Mouse (Mus musculus): ENCODE results near the gene Cdh19.

DNA sequence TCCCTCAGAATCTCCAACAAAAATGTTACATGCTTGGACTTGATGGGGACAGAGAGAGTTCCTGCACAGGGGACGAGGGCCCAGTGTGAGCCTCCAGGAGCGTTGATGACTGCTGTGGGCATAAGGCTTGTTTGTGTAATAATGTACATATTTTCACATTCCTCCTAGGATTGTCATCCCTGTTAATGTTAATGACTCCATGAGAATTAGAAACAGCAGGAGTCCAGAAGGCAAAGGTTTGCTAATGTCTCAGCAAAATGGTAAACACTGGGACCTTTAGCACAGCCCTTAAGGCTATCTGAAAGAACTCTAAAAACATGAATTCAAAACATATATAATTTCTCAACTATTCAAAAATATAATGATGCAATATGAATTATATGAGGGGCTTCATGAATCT lies 8.2 kb downstream of the Cdh19 start:
- no peak for TF ChIP-seq CTCF (IDR thresholded peaks at IDR 0.05; ENCODE audit: borderline replicate concordance, insufficient read depth, low read length)
- TF ChIP-seq POLR2A (IDR thresholded peaks at IDR 0.05; ENCODE audit: low read depth, low read length): no peak
